Mouse (Mus musculus) midbrain, embryonic 14.5 days (tissue): ENCODE measurements around the gene Bcor. TPM values are rescaled to one million over a fixed set of nuclear protein-coding genes. Genes with fewer than 3 reads are reported as not detected.

Experiments
- ATAC-seq: fragments of 200-750 bp; cut with Nextera tagmentation; 2 replicates; pipeline ENCODE4 v1.8.0; 2017; ENCODE audit warnings: moderate number of reproducible peaks, moderate library complexity; ENCODE audit not compliant: low FRiP score, low TSS enrichment
- DNase-seq: peaks from one replicate; pipeline ENCODE4 v3.0.0-alpha.2; 2015
- H3K27ac ChIP-seq: fragments of 300-500 bp; sonication (generic); replicated peaks from 2 replicates; pipeline ENCODE4 v1.5.1; 2014; ENCODE audit warnings: mild to moderate bottlenecking, low read depth, low read length, moderate library complexity
- H3K27me3 ChIP-seq: fragments of 300-500 bp; sonication (generic); 2 replicates; pipeline ENCODE4 v1.6.1; 2014; ENCODE audit warnings: low read length, control low read depth, mixed read lengths; ENCODE audit not compliant: control insufficient read depth, insufficient read depth
- H3K36me3 ChIP-seq: fragments of 300-500 bp; sonication (generic); 2 replicates; pipeline ENCODE4 v1.6.1; 2014; ENCODE audit warnings: low read length, control low read depth; ENCODE audit not compliant: control insufficient read depth, insufficient read depth
- H3K4me1 ChIP-seq: fragments of 300-500 bp; sonication (generic); 2 replicates; pipeline ENCODE4 v1.6.1; 2014; ENCODE audit warnings: mild to moderate bottlenecking, antibody characterized with exemption, low read length, control low read depth; ENCODE audit not compliant: control insufficient read depth, insufficient read depth
- H3K4me2 ChIP-seq: fragments of 300-500 bp; sonication (generic); 2 replicates; pipeline ENCODE4 v1.6.1; 2014; ENCODE audit warnings: mild to moderate bottlenecking, low read length, moderate library complexity
- H3K4me3 ChIP-seq: fragments of 300-500 bp; sonication (generic); replicated peaks from 2 replicates; pipeline ENCODE4 v1.5.1; 2014; ENCODE audit warnings: low read depth, low read length
- H3K9ac ChIP-seq: fragments of 300-500 bp; sonication (generic); replicated peaks from 2 replicates; pipeline ENCODE4 v1.6.1; 2014; ENCODE audit warnings: mild to moderate bottlenecking, low read length, moderate library complexity
- H3K9me3 ChIP-seq: fragments of 300-500 bp; sonication (generic); 2 replicates; pipeline ENCODE4 v1.6.1; 2016; ENCODE audit warnings: low read length, control low read depth, mixed read lengths; ENCODE audit not compliant: control insufficient read depth
- WGBS: fragments of 180-500 bp; shearing (Covaris S2); extraction: QIAGEN DNeasy Blood & Tissue Kit; methylation state at CpG from one replicate; pipeline ENCODE4 v1.1.7; 2014; 5-methylcytosine and 5-hydroxymethylcytosine counted together
- polyA plus RNA-seq: library from polyadenylated mRNA; unstranded; fragments of >200 nt; fragmentation: Nextera tagmentation; extraction: Ambion mirVana; gene quantifications from 2 replicates; pipeline ENCODE4 v1.2.1, GENCODE M21; 2014

Bcor gene
- 20.8 and 26.6 TPM in 2 replicates for polyA plus RNA-seq

DNA sequence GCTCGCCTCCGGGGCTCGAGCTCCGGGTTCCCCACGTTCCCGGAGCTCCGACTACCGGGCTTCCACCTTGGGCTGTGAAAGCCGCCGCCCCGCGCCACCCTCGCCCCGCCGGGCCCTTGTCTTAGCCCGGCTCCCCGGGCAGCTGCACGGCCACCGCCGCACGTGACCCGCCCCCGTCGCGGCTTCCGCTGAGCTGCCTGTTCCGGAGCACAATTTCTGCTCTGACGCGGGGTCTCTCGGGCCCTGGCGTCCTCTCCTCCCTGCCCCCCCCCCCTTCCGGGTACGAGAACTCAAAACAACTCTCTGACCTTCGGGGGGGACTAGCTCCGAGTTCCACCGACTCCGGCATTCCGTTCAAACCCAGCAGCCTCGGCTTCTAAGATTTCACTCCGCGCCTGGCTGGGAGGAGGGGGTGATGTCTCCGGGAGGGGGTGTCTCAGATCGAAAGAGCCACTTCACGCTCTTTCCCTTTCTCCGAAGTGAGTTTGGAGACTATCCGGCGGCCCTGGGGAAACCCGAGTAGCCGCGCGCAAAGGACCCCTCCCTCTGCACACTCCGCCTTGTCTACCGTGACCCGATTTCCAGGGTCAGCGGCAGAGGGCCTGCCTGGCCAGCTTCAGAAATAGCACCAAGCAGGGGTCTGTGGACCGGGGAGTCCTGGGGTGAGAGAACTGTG lies at the start of gene Bcor:
Gene Bcor, minus strand, starts transcription at position 375 of the 676 bp plus-strand sequence.
- Histone ChIP-seq H3K4me3 (peak within 1 kb of the TSS; percentile 41), H3K27me3 (peaks cover 11% of the 10 kb centered on the region), H3K27ac (peak within 1 kb of the TSS; percentile 61), H3K4me1 (0 out of 2 replicates have a peak, but pooled peaks cover 2% of the 10 kb centered on the region), H3K36me3 (no peaks in the 10 kb centered on the region), H3K4me2 (peak within 1 kb of the TSS; percentile 68), H3K9me3 (no peaks in the 10 kb centered on the region), H3K9ac (peak within 1 kb of the TSS; percentile 62)
- WGBS: 10% methylated on average over 52 of the region's 56 CpGs
- DNase-seq (peak; percentile 64), ATAC-seq (0 out of 2 replicates have a peak, but pooled peaks have one; percentile 18)

DNA sequence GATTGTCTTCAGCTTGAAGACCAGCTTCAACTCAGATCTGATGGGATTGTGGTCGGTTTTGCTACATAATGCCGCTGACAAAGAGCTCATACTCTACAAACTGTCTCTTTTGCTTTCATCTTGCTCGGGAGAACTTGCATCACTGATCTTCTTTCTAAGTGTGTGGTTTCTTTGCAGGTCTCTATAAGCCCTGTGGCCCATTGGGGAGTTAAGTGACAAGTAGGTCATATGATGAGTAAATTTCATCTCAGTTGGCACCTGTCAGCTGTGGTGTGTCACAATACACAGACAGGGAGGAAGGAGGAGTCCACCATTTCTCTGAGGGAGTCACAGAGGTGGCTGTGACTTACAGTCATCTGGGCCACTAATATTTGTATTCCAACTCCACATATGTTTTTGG lies 42.8 kb upstream of the Bcor start:
- Histone ChIP-seq H3K9ac (no peak overlapping the region), H3K27me3 (no peaks in the 10 kb centered on the region), H3K27ac (no peak overlapping the region), H3K36me3 (no peaks in the 10 kb centered on the region), H3K4me1 (no peaks in the 10 kb centered on the region), H3K9me3 (no peaks in the 10 kb centered on the region), H3K4me2 (no peak overlapping the region), H3K4me3 (no peak overlapping the region)
- ATAC-seq: no peak
- no peak for DNase-seq
- 85% methylated on average over 3 of the region's 3 CpGs for WGBS

DNA sequence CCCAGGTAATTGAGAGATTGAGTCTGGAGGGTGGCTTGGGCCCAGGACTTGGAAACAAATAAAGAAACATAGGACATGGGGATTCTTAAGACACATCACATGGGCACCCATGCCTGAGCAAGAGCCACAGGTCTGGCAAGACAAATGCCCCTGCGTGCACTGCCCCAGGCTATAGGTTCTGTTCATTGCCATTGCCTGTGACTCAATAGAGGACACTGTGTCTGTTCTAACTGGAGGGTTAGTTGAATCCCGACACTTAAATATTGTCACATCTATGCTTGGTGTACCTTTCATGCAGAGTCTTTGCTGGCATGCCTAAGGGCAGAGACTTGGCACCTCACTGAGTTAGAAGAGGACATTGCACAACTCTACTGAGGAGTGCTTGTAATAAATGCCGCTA lies 41.0 kb upstream of the Bcor start:
- H3K9ac ChIP-seq: no peak overlapping the region
- H3K4me2 ChIP-seq: no peak overlapping the region
- DNase-seq (no peak), ATAC-seq (no peak)
- H3K27ac ChIP-seq: no peak overlapping the region
- no peaks in the 10 kb centered on the region for H3K36me3 ChIP-seq
- 98% methylated on average over 3 of the region's 3 CpGs for WGBS
- no peaks in the 10 kb centered on the region for H3K4me1 ChIP-seq
- no peak overlapping the region for H3K4me3 ChIP-seq
- no peaks in the 10 kb centered on the region for H3K27me3 ChIP-seq
- no peaks in the 10 kb centered on the region for H3K9me3 ChIP-seq

DNA sequence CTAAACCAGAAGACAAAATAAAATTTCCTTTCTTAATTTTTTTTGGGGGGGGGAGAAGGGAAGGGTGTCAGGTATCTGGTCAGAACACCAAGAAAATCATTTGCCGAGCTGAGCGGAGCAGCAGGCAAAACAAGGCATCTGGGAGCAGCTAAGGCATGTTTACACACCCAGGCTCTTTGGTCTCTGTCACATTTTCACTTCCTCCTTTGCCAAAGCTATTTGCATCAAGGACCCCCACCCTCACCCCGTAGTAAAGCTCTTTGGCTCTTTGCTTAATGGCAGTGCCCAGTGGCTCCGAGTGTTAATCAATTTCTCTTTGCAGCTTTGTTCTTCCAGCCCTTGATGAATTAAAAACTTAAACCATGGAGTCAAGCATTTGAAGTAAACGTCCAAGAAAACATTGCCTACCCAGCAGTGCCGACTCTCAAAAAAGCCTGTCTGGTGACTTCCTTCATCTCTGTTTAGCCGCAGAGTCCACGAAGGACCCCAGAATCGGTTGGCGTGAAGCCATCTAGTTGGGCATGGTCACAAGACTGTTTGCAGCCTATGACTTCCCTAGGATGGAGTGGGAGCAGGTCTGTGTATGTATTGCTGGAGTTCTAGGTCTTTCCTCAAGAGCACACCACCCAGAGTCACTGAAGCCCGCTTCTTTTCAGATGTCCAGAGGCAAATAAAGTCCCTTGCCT lies 35.2 kb upstream of the Bcor start:
- Histone ChIP-seq H3K4me3 (no peak overlapping the region), H3K27me3 (no peaks in the 10 kb centered on the region), H3K4me1 (no peaks in the 10 kb centered on the region), H3K27ac (no peak overlapping the region), H3K4me2 (no peak overlapping the region), H3K9ac (no peak overlapping the region), H3K36me3 (no peaks in the 10 kb centered on the region), H3K9me3 (no peaks in the 10 kb centered on the region)
- DNase-seq: no peak
- no peak for ATAC-seq
- WGBS: 75% methylated on average over 11 of the region's 11 CpGs

DNA sequence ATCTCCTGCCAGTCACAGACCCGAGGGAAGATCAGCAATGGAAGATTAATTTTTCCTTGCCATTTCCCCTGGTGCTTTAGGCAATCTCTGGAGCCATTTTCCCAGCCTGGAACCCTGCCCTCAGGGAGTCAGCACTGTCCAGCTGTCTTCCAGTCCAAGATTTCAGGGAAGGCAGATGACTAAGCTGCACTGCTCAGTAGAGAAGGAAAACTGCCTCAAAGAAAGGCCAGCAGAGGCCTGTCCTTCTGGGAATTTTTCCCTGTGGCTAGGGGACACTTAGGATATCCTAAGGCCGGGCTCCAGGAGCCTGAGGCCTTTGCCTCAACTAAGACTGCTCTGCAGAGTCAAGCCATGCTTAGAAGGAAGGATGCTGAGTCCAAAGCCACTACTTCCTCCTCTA lies 32.2 kb upstream of the Bcor start:
- Histone ChIP-seq H3K4me3 (no peak overlapping the region), H3K4me1 (no peaks in the 10 kb centered on the region), H3K9ac (no peak overlapping the region), H3K4me2 (no peak overlapping the region), H3K27ac (no peak overlapping the region), H3K36me3 (no peaks in the 10 kb centered on the region), H3K27me3 (no peaks in the 10 kb centered on the region), H3K9me3 (no peaks in the 10 kb centered on the region)
- ATAC-seq (no peak), DNase-seq (no peak)
- 53% methylated on average over 2 of the region's 2 CpGs for WGBS

DNA sequence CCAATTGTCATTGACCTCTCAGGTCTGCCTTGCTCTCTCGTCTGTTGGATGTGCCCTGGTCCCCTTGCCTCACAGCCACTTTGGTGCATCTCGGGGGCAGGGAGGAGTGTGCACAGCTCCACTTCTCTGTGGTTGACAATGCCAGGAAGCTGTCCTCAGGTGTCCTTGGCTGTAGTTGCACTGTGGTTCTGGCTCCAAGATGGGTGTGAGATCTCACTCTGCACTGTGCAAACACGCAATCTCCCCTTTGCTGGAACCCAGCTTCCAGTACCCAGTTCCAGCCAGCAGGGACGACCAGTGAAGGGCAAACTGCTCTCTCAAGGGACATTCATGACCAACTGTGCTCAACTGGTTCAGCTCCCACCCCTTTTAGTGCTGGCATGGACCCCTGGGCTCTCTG lies 29.4 kb upstream of the Bcor start:
- WGBS: 87% methylated on average over 4 of the region's 4 CpGs
- H3K36me3 ChIP-seq: no peaks in the 10 kb centered on the region
- H3K27ac ChIP-seq: no peak overlapping the region
- ATAC-seq (no peak), DNase-seq (no peak)
- H3K9me3 ChIP-seq: no peaks in the 10 kb centered on the region
- H3K4me1 ChIP-seq: no peaks in the 10 kb centered on the region
- H3K4me2 ChIP-seq: no peak overlapping the region
- no peak overlapping the region for H3K9ac ChIP-seq
- H3K27me3 ChIP-seq: no peaks in the 10 kb centered on the region
- no peak overlapping the region for H3K4me3 ChIP-seq

DNA sequence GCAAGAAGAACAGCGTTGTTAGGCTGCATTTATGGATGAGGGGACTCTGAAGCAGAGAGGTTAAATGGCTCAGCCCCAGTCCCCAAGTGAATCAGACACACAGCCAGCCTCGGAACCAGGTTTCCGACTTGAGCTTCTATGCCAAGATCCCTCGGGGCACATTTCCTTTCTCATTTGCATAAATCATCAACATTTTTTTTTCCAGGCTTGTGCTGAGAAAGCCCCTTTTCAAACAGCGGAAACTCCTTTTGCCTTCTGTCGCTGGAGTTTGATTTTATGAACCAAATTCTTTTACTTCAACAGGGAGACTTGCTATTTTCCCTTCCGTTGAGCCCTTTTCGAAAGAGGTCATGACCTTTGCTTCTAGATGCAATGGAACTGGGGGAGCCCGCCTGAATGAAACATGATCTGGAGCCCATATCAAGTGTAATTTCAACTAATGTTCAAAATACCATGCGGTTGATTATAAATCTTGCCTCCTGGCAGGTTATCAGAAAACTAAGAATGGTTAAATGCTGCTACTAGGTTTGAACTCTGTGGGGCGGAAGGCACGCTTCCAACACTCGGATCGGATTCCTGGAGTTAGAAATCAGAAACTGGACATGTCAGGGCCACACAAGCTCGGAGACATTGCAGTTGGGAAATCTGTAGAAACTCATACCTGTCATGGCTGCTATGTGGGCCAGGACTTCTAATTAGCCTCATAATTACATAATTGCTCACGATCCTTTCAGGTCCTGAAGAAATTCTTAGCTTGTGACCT lies 15.2 kb upstream of the Bcor start:
- H3K27me3 ChIP-seq: no peaks in the 10 kb centered on the region
- no peak overlapping the region for H3K4me3 ChIP-seq
- no peak overlapping the region for H3K9ac ChIP-seq
- peak; percentile 57 for DNase-seq
- no peaks in the 10 kb centered on the region for H3K9me3 ChIP-seq
- H3K27ac ChIP-seq: no peak overlapping the region
- no peaks in the 10 kb centered on the region for H3K36me3 ChIP-seq
- H3K4me2 ChIP-seq: no peak overlapping the region
- 0 out of 2 replicates have a peak, but pooled peaks cover 5% of the 10 kb centered on the region for H3K4me1 ChIP-seq
- WGBS: 57% methylated on average over 16 of the region's 16 CpGs
- ATAC-seq: no peak

DNA sequence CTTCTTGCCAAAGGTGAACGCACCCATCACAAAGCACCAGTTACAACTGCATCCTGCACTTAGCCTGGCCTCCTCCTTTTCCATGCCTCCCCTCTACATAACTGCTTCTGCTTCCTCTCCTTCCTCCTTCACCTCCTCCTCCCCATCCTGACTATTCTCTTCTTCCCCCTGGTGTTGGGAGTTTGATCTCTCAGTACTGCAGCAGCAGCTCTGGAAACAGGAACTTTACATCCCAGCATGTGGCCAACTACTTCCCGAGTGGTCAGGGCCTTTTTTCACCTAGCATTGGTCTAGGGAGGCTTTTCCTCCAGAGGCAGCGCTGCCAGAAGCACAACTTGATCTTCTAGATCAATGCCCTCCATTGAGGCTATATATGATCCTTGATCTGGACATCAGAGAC lies 10.0 kb upstream of the Bcor start:
- no peaks in the 10 kb centered on the region for H3K27me3 ChIP-seq
- WGBS: 46% methylated on average over 3 of the region's 3 CpGs
- H3K4me1 ChIP-seq: 0 out of 2 replicates have a peak, but pooled peaks cover 5% of the 10 kb centered on the region
- no peak overlapping the region for H3K4me2 ChIP-seq
- ATAC-seq (no peak), DNase-seq (no peak)
- no peak overlapping the region for H3K9ac ChIP-seq
- H3K4me3 ChIP-seq: no peak overlapping the region
- no peaks in the 10 kb centered on the region for H3K9me3 ChIP-seq
- no peak overlapping the region for H3K27ac ChIP-seq
- H3K36me3 ChIP-seq: no peaks in the 10 kb centered on the region
